Mouse (Mus musculus) heart, postnatal 0 days (tissue): ENCODE data around the gene Col7a1. TPM values are rescaled to one million over a fixed set of nuclear protein-coding genes. Genes with fewer than 3 reads are reported as not detected.

Experiments
- ATAC-seq: fragments of 200-750 bp; cut with Nextera tagmentation; 2 replicates; pipeline ENCODE4 v1.8.0; 2017; ENCODE audit warnings: low read depth, moderate number of reproducible peaks, moderate library complexity; ENCODE audit not compliant: insufficient read depth
- DNase-seq: peaks from one replicate; pipeline ENCODE4 v3.0.0-alpha.2; 2016; ENCODE audit warnings: low spot score
- H3K27ac ChIP-seq: fragments of 300-500 bp; sonication (generic); 2 replicates; pipeline ENCODE4 v1.5.1; 2014; ENCODE audit warnings: low read depth, mild to moderate bottlenecking
- H3K27me3 ChIP-seq: fragments of 300-500 bp; sonication (generic); 2 replicates; pipeline ENCODE4 v1.6.1; 2014; ENCODE audit warnings: low read length, mixed read lengths; ENCODE audit not compliant: control insufficient read depth, insufficient read depth
- H3K36me3 ChIP-seq: fragments of 300-500 bp; sonication (generic); replicated peaks from 2 replicates; pipeline ENCODE4 v1.6.1; 2014; ENCODE audit warnings: low read length, mixed read lengths; ENCODE audit not compliant: control insufficient read depth, insufficient read depth
- H3K4me1 ChIP-seq: fragments of 300-500 bp; sonication (generic); 2 replicates; pipeline ENCODE4 v1.6.1; 2014; ENCODE audit warnings: antibody characterized with exemption; ENCODE audit not compliant: control insufficient read depth, insufficient read depth
- H3K4me2 ChIP-seq: fragments of 300-500 bp; sonication (generic); 2 replicates; pipeline ENCODE4 v1.6.1; 2014; ENCODE audit warnings: low read depth, mild to moderate bottlenecking, low read length, moderate library complexity
- H3K4me3 ChIP-seq: fragments of 300-500 bp; sonication (generic); 2 replicates; pipeline ENCODE4 v1.5.1; 2014; ENCODE audit warnings: low read depth, low read length
- H3K9ac ChIP-seq: fragments of 300-500 bp; sonication (generic); replicated peaks from 2 replicates; pipeline ENCODE4 v1.6.1; 2014; ENCODE audit warnings: low read depth, low read length, mixed read lengths
- H3K9me3 ChIP-seq: fragments of 300-500 bp; sonication (generic); replicated peaks from 2 replicates; pipeline ENCODE4 v1.6.1; 2016; ENCODE audit warnings: low read length; ENCODE audit not compliant: control insufficient read depth
- CTCF ChIP-seq: IDR thresholded peaks from 2 replicates; pipeline ENCODE4 v1.5.1; 2016; ENCODE audit warnings: antibody characterized with exemption, control low read depth, low read depth
- EP300 ChIP-seq: IDR thresholded peaks from 2 replicates; pipeline ENCODE4 v1.6.1; 2016; ENCODE audit warnings: antibody characterized with exemption, low read depth
- WGBS: fragments of 180-500 bp; shearing (Covaris S2); extraction: QIAGEN DNeasy Blood & Tissue Kit; methylation state at CpG from one replicate; pipeline ENCODE4 v1.1.7; 2014; 5-methylcytosine and 5-hydroxymethylcytosine counted together
- polyA plus RNA-seq: library from polyadenylated mRNA; unstranded; fragments of >200 nt; fragmentation: Nextera tagmentation; extraction: Ambion mirVana; gene quantifications from 2 replicates; pipeline ENCODE4 v1.2.1, GENCODE M21; 2015
- total RNA-seq: library from RNA; depleted of rRNA; stranded (reverse); fragments of >200 nt; gene quantifications from 2 replicates; pipeline ENCODE4 v1.2.3, GENCODE M21; 2014; ENCODE audit warnings: low replicate concordance

Col7a1 gene
- total and polyA plus RNA-seq, 2 experiments from 2014 or later: 0.57 to 1.3 TPM

DNA sequence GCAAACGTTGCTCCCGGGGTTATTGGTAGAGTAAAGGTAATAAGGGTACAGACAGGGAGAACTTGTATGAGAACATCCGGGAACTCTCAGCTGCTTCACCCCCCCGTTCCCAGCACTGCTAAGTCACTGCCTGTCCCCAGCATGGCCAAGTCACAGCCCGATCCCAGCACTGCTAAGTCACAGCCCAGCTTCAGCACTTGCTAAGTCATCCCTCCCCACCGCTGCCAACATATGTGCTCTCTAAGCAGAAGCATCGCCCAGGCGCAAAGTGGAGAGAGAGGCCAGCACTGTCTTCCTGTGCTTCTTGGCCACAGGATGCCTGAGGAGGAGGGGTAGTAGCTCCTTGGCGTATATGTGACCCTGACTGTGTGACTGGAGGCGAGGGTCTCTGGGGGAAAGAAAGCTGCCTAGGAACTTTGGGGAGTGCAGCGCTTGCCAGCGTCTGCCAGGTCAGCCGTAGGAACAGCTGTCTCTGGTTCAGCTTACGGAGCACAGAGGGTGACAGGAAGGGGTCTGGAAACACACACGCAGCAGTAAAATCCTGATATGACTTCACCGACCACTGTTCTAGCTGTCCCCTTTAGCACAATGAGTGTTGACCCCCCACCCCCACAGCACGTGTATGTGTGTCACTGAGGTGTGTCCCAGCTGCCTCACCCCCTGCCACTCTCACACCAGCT, 56.4 kb downstream of the Col7a1 start:
- DNase-seq (peak; percentile 61), ATAC-seq (peak; percentile 81)
- H3K27me3 ChIP-seq: no peaks in the 10 kb centered on the region
- peak overlapping the region; percentile 21; the same call in 1 of the 2 replicates for H3K4me2 ChIP-seq
- H3K36me3 ChIP-seq: no peaks in the 10 kb centered on the region
- H3K9me3 ChIP-seq: no peaks in the 10 kb centered on the region
- no peak overlapping the region for H3K27ac ChIP-seq
- H3K4me3 ChIP-seq: no peak overlapping the region
- H3K9ac ChIP-seq: no peak overlapping the region
- 35% methylated on average over 17 of the region's 17 CpGs for WGBS
- no peak for TF ChIP-seq EP300
- no peak for TF ChIP-seq CTCF
- H3K4me1 ChIP-seq: no peaks in the 10 kb centered on the region

DNA sequence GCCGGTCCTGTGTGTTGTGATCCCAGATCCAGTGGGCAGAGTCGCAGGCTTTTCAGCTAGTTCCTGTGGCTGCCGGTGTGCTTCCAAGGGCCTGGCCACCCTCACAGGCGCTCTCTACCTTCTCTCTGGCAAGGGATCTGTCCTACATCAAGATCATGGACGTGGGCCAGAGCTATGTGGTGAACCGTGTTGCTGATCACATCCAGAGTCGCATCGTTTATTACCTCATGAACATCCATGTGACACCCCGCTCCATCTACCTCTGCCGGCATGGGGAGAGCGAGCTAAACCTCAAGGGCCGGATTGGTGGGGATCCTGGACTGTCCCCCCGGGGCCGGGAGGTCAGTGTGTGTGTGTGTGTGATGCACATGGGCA, 56.9 kb downstream of the Col7a1 start:
- no peaks in the 10 kb centered on the region for H3K27me3 ChIP-seq
- DNase-seq (no peak), ATAC-seq (no peak)
- H3K9me3 ChIP-seq: no peaks in the 10 kb centered on the region
- H3K4me2 ChIP-seq: no peak overlapping the region
- no peaks in the 10 kb centered on the region for H3K36me3 ChIP-seq
- H3K27ac ChIP-seq: no peak overlapping the region
- H3K4me1 ChIP-seq: no peaks in the 10 kb centered on the region
- no peak for TF ChIP-seq EP300
- no peak for TF ChIP-seq CTCF
- H3K9ac ChIP-seq: no peak overlapping the region
- WGBS: 65% methylated on average over 14 of the region's 14 CpGs
- no peak overlapping the region for H3K4me3 ChIP-seq

GRCm38 (mm10) chr9:109015397-109015796, 62.0 kb downstream of the Col7a1 start:
- H3K27me3 ChIP-seq: no peaks in the 10 kb centered on the region
- H3K9ac ChIP-seq: no peak overlapping the region
- H3K36me3 ChIP-seq: no peaks in the 10 kb centered on the region
- no peak for TF ChIP-seq CTCF
- TF ChIP-seq EP300: no peak
- DNase-seq: no peak
- no peaks in the 10 kb centered on the region for H3K4me1 ChIP-seq
- ATAC-seq: no peak
- WGBS: 46% methylated on average over 8 of the region's 8 CpGs
- no peak overlapping the region for H3K27ac ChIP-seq
- no peaks in the 10 kb centered on the region for H3K9me3 ChIP-seq
- H3K4me2 ChIP-seq: no peak overlapping the region
- H3K4me3 ChIP-seq: no peak overlapping the region

DNA sequence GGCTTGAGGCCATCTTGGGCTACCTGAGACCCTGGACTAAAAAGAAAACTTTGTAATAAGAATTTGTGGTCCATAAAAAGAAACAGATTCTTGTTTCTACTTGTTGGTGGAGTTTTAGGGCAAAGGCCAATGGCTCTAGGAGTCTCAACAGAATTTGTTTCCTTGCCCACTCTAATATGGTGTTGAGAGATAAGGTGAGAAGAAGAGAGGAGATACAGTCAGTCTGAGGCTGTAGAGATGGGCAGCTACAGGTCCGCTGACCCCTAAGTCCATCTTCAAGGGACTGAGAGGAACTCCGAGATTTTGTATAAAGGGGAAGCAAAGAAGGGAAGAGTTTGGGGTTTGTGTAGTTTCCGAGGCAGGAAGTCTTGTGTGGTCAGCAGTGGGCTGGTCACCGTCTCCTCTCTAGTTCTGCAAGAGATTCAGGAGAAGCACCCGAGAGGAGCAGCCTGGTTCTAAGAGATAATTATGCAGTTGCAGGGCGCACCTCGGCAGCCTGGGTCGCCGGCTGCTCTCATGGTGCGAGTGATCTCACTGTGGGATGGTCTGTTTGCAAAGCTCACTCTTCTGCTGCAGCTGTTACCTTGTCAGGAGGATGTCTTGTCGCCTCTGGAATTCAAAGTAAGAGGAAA, 63.7 kb downstream of the Col7a1 start:
- no peak overlapping the region for H3K27ac ChIP-seq
- no peak for TF ChIP-seq EP300
- no peak for TF ChIP-seq CTCF
- H3K4me1 ChIP-seq: no peaks in the 10 kb centered on the region
- no peaks in the 10 kb centered on the region for H3K36me3 ChIP-seq
- no peak overlapping the region for H3K4me2 ChIP-seq
- no peaks in the 10 kb centered on the region for H3K27me3 ChIP-seq
- H3K4me3 ChIP-seq: no peak overlapping the region
- ATAC-seq (no peak), DNase-seq (no peak)
- WGBS: 42% methylated on average over 11 of the region's 11 CpGs
- H3K9me3 ChIP-seq: no peaks in the 10 kb centered on the region
- no peak overlapping the region for H3K9ac ChIP-seq

- Histone ChIP-seq H3K4me1 (no peaks in the 10 kb centered on the region), H3K36me3 (no peaks in the 10 kb centered on the region), H3K4me3 (no peak overlapping the region), H3K4me2 (no peak overlapping the region), H3K27me3 (no peaks in the 10 kb centered on the region), H3K27ac (no peak overlapping the region), H3K9me3 (no peaks in the 10 kb centered on the region), H3K9ac (no peak overlapping the region)
- WGBS: 78% methylated on average over 4 of the region's 4 CpGs
- TF ChIP-seq EP300 (no peak), CTCF (no peak)
- ATAC-seq: no peak
- no peak for DNase-seq
These were observed 68.0 kb downstream of the Col7a1 start for GRCm38 (mm10) chr9:109021428-109021827.
